Mouse (Mus musculus) spleen, adult 2 months (tissue): ENCODE results near the gene Itga11. TPM values are rescaled to one million over a fixed set of nuclear protein-coding genes. Genes with fewer than 3 reads are reported as not detected.

Experiments used
- DNase-seq, 2 experiments: peaks; one replicate each; pipeline versions ENCODE4 v3.0.0 to v3.0.0-alpha.2; 2012 to 2021; ENCODE audit warnings: low spot score in 2 of 2, low read depth in 1 of 2
- H3K27ac ChIP-seq: fragments of 200-500 bp; 2 replicates; pipeline ENCODE4 v1.5.1; 2012; ENCODE audit warnings: low read length, inconsistent platforms; ENCODE audit not compliant: insufficient read depth
- H3K27me3 ChIP-seq: fragments of 200-500 bp; 2 replicates; pipeline ENCODE4 v1.6.1; 2012; ENCODE audit warnings: mild to moderate bottlenecking, moderate library complexity, low read length, inconsistent platforms; ENCODE audit not compliant: control insufficient read depth, insufficient read depth
- H3K36me3 ChIP-seq: fragments of 200-500 bp; 2 replicates; pipeline ENCODE4 v1.6.1; 2012; ENCODE audit warnings: mild to moderate bottlenecking, low read length, inconsistent platforms; ENCODE audit not compliant: control insufficient read depth, insufficient read depth
- H3K4me1 ChIP-seq: fragments of 200-500 bp; 2 replicates; pipeline ENCODE4 v1.6.1; 2011; ENCODE audit warnings: inconsistent platforms; ENCODE audit not compliant: control insufficient read depth, insufficient read depth, insufficient read length
- H3K4me3 ChIP-seq: fragments of 200-500 bp; 2 replicates; pipeline ENCODE4 v1.5.1; 2011; ENCODE audit warnings: mild to moderate bottlenecking, inconsistent platforms; ENCODE audit not compliant: insufficient read depth, insufficient read length; ENCODE audit errors: extremely low read depth
- CTCF ChIP-seq: fragments of 200-500 bp; IDR thresholded peaks from 2 replicates; pipeline ENCODE4 v1.5.1; 2011; ENCODE audit warnings: mild to moderate bottlenecking, inconsistent platforms; ENCODE audit not compliant: insufficient read depth, insufficient read length, insufficient replicate concordance; ENCODE audit errors: extremely low read depth
- POLR2A ChIP-seq: fragments of 200-500 bp; IDR thresholded peaks from 2 replicates; pipeline ENCODE4 v1.6.1; 2011; ENCODE audit warnings: low read depth, low read length, inconsistent platforms
- WGBS: fragments of 180-500 bp; shearing (Covaris S2); methylation state at CpG from one replicate; pipeline ENCODE4 v1.1.7; 2018; 5-methylcytosine and 5-hydroxymethylcytosine counted together
- polyA plus RNA-seq: library from polyadenylated mRNA; depleted of rRNA; stranded (reverse); fragments of >200 nt; gene quantifications from 2 replicates; pipeline ENCODE4 v1.2.3, GENCODE M21; 2012

Gene Itga11
- polyA plus RNA-seq, 1 experiment: 2.0 TPM

DNA sequence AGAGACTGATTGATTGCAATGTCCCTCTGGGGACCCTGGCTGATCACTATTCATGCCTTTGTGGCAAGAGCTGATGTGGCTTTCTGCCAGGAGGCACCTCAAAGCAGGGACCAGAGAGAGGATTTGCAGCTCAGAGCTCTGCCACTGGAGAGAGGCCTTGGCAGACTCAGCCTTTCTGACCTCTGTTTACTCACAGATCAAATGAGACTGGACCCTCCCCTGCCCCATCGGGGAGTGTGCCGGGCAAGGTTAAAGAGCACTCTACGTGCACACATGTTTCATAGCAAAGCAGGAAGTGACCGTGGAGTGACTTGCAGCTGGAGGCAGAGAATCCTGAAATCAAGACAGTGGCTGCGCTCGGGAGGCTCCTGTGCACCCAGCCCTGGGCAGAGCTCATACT lies 30.2 kb downstream of the Itga11 start:
- TF ChIP-seq CTCF (no peak), POLR2A (no peak)
- WGBS: 32% methylated on average over 6 of the region's 6 CpGs
- DNase-seq: no peak
- Histone ChIP-seq H3K27me3 (no peaks in the 10 kb centered on the region), H3K4me1 (no peaks in the 10 kb centered on the region), H3K36me3 (no peaks in the 10 kb centered on the region), H3K27ac (no peak overlapping the region), H3K4me3 (no peak overlapping the region)

- H3K4me3 ChIP-seq: no peak overlapping the region
- no peak overlapping the region for H3K27ac ChIP-seq
- DNase-seq: no peak
- 93% methylated on average over 5 of the region's 5 CpGs for WGBS
- no peaks in the 10 kb centered on the region for H3K36me3 ChIP-seq
- H3K4me1 ChIP-seq: no peaks in the 10 kb centered on the region
- no peaks in the 10 kb centered on the region for H3K27me3 ChIP-seq
- TF ChIP-seq CTCF (no peak), POLR2A (no peak)
Measured at GRCm38 (mm10) chr9:62709983-62710382, 32.4 kb downstream of the Itga11 start.

DNA sequence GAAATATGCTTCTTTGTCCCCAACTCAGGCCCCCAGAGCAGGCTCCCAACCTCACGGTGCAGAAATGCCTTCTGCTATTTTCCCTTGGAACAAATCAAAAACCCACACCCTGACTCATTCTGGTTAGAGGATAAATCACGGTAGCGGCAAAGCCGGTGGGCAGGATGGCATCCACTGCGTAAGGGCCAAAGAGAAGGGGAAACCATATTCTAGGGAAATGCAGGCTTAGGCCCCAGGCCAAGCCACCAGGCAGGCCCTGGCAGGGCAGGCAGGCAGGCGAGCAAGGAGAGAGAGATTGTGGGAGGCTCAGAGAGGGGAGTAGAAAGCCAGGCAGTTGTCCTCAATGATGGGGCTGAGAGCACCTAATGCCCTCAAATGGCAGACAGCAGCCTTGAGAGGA lies 34.7 kb downstream of the Itga11 start:
- WGBS: 85% methylated on average over 6 of the region's 6 CpGs
- no peaks in the 10 kb centered on the region for H3K36me3 ChIP-seq
- no peak for DNase-seq
- no peaks in the 10 kb centered on the region for H3K27me3 ChIP-seq
- TF ChIP-seq CTCF: no peak
- no peak for TF ChIP-seq POLR2A
- H3K4me1 ChIP-seq: no peaks in the 10 kb centered on the region
- H3K27ac ChIP-seq: no peak overlapping the region
- no peak overlapping the region for H3K4me3 ChIP-seq

- Histone ChIP-seq H3K4me3 (no peak overlapping the region), H3K27ac (no peak overlapping the region), H3K4me1 (no peaks in the 10 kb centered on the region), H3K27me3 (no peaks in the 10 kb centered on the region), H3K36me3 (no peaks in the 10 kb centered on the region)
- DNase-seq: no peak
- TF ChIP-seq POLR2A (no peak), CTCF (no peak)
- 92% methylated on average over 8 of the region's 8 CpGs for WGBS
Measured at GRCm38 (mm10) chr9:62713040-62713439, 35.4 kb downstream of the Itga11 start.

GRCm38 (mm10) chr9:62714336-62714735 lies 36.7 kb downstream of the Itga11 start:
- 38% methylated on average over 3 of the region's 3 CpGs for WGBS
- DNase-seq: no peak
- Histone ChIP-seq H3K27me3 (no peaks in the 10 kb centered on the region), H3K4me1 (no peaks in the 10 kb centered on the region), H3K4me3 (no peak overlapping the region), H3K36me3 (no peaks in the 10 kb centered on the region), H3K27ac (no peak overlapping the region)
- TF ChIP-seq CTCF (no peak), POLR2A (no peak)

DNA sequence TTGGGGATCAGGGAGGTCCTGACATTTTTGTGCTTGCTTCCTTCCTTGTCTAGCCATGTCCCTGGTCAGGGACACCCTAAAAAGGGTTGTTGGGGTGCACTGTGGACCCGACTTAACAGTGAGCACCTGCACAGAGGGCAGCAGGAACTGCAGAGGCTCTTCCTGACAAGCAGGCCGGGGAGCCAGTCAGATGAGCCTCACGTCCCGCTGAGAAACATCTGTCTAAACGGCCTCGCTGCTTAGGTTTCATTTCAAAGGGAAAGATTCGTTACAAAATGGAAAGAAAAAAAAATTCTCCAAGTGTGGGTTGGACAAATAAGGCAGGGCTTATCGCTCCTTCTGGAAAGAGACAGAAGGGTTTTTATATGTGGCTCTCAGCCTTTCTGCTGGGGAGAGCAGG lies 40.4 kb downstream of the Itga11 start:
- H3K4me1 ChIP-seq: no peaks in the 10 kb centered on the region
- WGBS: 51% methylated on average over 8 of the region's 8 CpGs
- H3K4me3 ChIP-seq: no peak overlapping the region
- H3K27ac ChIP-seq: no peak overlapping the region
- no peaks in the 10 kb centered on the region for H3K27me3 ChIP-seq
- TF ChIP-seq POLR2A (no peak), CTCF (no peak)
- H3K36me3 ChIP-seq: no peaks in the 10 kb centered on the region
- no peak for DNase-seq

GRCm38 (mm10) chr9:62721791-62722190 lies 44.2 kb downstream of the Itga11 start:
- 100% methylated on average over 2 of the region's 2 CpGs for WGBS
- Histone ChIP-seq H3K27me3 (no peaks in the 10 kb centered on the region), H3K4me1 (no peaks in the 10 kb centered on the region), H3K36me3 (no peaks in the 10 kb centered on the region), H3K4me3 (no peak overlapping the region), H3K27ac (no peak overlapping the region)
- TF ChIP-seq POLR2A (no peak), CTCF (no peak)
- no peak for DNase-seq

GRCm38 (mm10) chr9:62722716-62723115 lies 45.1 kb downstream of the Itga11 start:
- WGBS: 75% methylated on average over 6 of the region's 6 CpGs
- H3K4me3 ChIP-seq: no peak overlapping the region
- H3K36me3 ChIP-seq: no peaks in the 10 kb centered on the region
- no peaks in the 10 kb centered on the region for H3K27me3 ChIP-seq
- TF ChIP-seq CTCF (no peak), POLR2A (no peak)
- DNase-seq: no peak
- no peak overlapping the region for H3K27ac ChIP-seq
- H3K4me1 ChIP-seq: no peaks in the 10 kb centered on the region
